Mouse (Mus musculus): ENCODE data around the gene Cacnb4.

The Cacnb4 gene

DNA sequence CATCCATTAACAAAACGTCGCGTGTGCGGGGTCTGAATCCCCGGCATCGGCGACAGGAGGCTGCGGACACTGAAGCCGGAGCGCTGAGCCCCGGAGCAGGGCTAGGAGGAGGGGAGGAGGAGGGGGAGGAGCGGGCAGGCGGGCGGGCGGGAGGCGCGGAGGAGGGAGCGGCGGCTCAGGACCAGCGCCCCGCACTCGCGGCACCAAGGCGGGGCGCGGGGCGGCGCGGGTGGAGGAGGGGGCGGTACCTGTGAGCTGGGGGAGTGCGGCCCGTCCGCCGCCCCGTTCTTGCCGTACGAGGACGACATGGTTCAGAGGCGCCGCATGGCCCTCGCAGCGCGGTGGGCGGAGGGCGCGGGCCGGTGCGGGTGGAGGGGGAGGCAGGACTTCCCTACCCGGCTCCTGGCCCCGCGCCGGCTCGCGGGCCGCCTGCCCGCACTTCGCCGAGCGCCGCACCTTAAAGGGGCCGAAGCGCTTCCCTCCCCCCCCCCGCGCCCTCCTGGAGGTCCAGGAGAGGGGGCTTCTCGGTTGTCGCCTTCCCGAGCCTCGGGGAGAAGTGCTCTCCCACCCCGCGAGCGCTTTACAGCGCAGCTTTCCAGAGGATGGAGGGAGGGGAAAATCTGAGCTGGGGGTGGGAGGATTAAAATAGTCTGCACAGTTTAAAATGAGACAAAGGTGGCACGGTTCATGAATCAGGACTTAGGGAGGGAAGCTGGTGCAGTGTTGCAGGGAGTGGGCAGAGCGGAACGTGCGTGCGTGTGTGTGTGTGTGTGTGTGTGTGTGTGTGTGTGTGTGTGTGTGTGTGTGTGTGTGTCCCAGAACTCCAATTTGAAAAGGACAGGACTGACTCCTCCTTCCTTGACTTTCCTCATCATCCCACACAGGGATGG lies at the start of gene Cacnb4:
Gene Cacnb4, minus strand, starts transcription at position 809 of the 890 bp plus-strand sequence.
- peak; percentile 37 for DNase-seq

DNA sequence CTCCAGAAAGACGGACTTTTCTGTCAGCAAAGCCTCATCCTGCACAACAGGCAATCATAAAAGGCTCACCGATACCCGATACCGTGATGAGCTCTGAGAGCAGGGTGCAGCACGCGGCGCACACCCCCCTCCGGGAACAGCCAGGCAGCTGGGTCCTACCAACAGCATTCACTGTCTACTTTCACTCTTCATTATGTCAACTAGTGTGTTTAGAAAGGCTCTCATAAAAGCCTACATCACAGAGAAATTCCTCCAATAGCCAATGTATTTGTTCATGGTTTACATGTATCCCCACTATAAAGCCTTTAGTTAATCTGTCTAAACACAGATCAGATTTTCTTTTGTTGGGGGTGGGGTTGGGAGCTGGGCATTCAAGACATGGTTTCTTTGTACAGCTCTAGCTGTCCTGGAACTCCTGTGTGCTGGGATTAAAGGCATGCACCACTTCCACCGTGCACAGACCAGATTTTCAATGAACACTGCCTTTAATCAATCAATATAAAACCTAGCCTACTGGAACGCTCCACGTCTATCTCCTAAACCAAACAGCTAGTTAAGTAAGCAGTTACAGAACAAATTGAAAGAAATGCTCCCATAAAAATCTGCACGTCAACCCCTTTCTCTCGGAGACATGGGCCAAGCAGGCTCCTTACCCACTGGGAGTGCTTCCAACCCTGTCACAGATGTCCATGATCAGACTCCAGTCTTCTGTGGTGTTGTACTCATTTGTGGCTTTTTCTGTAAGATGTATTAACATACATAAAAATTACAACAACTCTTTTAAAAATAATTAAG lies 43.8 kb upstream of the Cacnb4 start:
- no peak for DNase-seq

GRCm38 (mm10) chr2:52717076-52717475 lies 40.4 kb upstream of the Cacnb4 start:
- no peak for DNase-seq

GRCm38 (mm10) chr2:52715538-52715937 lies 38.9 kb upstream of the Cacnb4 start:
- DNase-seq: no peak

- no peak for DNase-seq
Observed at GRCm38 (mm10) chr2:52714111-52714510, 37.5 kb upstream of the Cacnb4 start.

GRCm38 (mm10) chr2:52710804-52711203 lies 34.2 kb upstream of the Cacnb4 start:
- no peak for DNase-seq

DNA sequence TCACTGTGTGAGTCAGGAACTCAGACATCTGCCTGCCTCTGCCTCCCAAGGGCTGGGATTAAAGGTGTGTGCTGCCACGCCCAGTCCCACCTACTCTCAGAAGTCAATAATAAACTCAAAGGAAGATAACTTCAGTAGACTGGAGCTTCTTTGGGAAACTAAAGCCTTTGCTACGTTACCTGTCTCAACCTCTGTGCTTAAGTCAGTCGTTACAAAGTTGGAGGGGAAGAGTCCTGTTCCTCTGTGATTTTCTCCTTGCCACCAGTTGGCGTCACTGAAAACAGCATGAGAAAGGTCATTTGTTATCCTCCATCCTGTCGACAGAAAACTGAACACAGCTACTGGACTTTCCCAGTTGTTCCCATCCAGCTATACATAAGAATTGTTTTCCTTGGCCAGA lies 32.8 kb upstream of the Cacnb4 start:
- DNase-seq: no peak

DNA sequence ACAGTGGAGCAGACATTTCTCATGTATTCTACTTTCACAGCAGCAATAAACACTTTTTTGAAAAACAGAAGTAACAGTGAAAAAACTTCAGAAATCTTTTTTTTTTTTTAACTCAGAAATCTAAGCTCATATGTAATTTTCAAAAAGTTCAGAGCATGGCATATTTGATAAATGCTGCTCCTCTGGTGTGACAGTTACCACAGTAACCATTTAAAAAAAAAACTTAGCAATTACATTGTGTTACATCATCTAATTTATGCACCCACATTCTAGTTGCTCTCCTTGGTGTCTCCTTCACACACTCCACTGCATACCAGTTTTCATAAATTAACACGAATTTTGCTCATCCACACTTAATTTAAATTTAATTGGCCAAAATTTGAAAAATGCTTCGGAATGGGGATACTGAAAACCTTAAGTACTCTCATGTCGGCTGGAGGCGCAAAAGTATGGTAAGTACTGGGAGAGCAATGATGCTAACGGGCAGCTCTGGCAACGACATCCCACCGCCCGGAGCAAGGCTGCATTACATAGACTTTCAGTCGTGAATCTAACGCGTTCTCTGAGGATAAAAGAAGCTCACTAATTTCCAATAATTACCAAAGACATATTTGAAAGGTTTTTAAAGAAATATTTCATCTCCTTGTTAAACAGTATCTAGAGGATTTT lies 24.9 kb upstream of the Cacnb4 start:
- DNase-seq: no peak

GRCm38 (mm10) chr2:52700352-52700751 lies 23.7 kb upstream of the Cacnb4 start:
- no peak for DNase-seq

DNA sequence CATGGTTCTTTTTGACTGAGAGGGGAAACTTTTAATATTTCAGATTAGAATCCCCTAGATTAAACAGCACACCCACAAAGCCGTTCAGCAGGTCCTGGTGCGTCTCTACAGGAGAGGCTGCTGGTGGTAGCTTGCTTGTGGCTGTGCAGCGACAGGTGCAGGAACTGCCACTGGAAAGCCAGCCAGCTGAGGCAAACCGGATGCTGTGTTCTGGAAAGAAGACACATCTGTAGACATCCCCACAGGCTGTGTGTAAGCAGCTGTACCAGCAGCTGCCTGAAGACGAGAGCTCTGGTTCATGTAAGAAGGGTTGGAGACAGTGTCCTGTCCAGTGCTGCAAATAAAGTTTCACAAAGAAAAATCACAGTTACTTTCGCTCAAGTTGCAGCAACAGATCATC lies 18.0 kb upstream of the Cacnb4 start:
- DNase-seq: peak; percentile 46

GRCm38 (mm10) chr2:52691745-52692144 lies 15.1 kb upstream of the Cacnb4 start:
- DNase-seq: no peak

- DNase-seq: no peak
Observed at GRCm38 (mm10) chr2:52686601-52687000, 10.0 kb upstream of the Cacnb4 start.

DNA sequence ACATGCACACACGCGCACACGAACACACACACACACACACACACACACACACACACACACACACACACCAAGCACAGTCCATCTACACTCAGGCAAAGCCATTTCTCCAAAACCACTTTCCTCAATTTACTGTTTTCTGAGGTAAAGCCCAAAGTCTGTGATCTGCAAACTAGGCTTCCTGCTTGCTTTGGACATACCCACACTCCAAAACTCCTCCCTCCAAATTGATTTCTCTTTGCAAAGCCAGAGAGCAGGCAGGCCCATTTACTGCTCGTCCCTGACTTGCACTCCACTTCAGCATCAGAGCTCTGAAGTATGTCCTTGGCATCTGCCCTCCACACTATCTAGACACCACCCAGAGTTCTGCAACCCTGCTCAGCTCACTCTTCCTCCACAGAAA lies 958 bp upstream of the Cacnb4 start:
- no peak for DNase-seq

DNA sequence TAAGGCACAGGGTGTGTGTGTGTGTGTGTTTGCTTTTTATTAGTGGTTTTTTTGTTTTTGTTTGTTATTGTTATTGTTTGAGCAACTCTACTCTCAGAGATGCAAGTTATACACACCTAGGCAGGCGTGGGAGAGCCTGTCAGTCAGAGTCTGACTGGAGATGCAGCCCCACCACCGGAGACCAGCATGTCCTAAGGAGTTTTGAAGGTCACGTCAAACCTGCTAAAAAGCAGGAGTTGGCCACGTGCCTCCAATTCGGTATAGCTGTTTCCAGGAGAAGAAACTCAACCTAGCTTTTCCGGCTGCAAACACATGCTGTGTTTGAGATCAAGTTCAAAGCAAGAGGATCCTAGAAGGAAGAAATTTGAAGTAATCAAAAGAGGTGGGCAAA lies 277 bp upstream of the Cacnb4 start:
- no peak for DNase-seq

GRCm38 (mm10) chr2:52675278-52675987 lies 1.2 kb downstream of the Cacnb4 start:
- peak; percentile 12 for DNase-seq

GRCm38 (mm10) chr2:52674886-52675277 lies 1.7 kb downstream of the Cacnb4 start:
- no peak for DNase-seq

DNA sequence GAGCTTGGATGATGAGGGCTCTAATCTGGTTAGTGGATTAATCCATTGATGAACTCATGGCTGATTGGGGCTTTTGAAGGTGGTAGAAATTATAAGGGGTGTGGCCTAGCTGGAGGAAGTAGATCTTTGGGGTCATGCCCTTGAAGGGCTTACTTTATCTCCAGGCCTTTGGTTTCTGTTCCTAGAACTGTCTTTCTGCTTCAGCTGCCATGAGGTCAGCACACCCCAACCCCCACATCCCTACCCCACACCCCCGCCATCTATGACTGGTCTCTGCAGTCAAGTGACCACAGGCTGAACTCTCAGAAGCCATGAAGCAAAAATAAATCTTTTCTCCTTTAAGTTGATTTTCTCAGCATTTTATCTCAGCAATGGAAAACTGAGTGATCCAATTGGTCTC lies 3.5 kb downstream of the Cacnb4 start:
- no peak for DNase-seq

- DNase-seq: no peak
Observed at GRCm38 (mm10) chr2:52670733-52671132, 5.9 kb downstream of the Cacnb4 start.

- DNase-seq: no peak
Observed at GRCm38 (mm10) chr2:52668480-52668879, 8.2 kb downstream of the Cacnb4 start.

DNA sequence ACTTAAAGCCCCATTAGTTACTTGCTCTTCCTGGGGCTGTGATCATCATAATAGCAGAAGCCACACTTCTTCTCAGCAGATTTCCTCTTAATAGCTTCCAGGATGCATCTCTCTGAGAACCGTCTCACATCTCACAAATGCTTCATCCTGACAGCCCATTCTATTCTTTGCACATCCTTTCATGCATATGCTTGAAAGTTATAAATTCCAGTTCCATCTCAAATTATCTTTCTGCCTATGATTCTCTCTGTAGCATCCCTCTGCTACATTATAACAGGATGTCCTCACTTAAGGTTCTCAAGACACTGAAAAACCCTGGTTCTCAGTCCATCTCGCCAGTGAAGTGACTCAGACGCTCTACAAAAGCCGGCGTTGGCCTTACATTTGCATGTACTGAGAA lies 19.9 kb downstream of the Cacnb4 start:
- no peak for DNase-seq

GRCm38 (mm10) chr2:52654541-52654940 lies 22.1 kb downstream of the Cacnb4 start:
- no peak for DNase-seq

DNA sequence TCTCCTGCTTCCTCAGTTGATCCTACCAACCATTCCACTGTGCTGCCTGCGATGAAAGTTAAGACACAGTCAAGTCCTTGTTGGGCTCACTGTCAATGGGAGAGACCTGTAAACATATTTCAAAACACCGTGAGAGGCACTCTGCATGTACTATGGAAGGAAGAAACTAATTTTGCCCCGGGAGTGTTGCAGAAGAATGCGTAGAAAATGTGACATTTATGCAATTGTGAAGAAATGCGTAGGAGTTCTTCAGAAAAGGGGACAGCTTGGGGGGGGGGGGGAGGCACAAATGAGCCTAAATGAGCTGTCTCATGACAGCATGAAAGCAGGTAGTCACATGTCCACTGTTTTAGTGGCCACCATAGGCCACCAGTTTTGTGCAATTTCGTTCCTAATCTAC lies 25.1 kb downstream of the Cacnb4 start:
- DNase-seq: no peak

Data from thymus, postnatal 4 days (tissue).